Mouse (Mus musculus): Measurements from ENCODE around the gene Akap2. TPM values are rescaled to one million over a fixed set of nuclear protein-coding genes. Genes with fewer than 3 reads are reported as not detected.
A peak's percentile ranks its signal among the peaks of the same experiment; 100 is the strongest.

Akap2 gene
- polyA plus RNA-seq, 1 experiment = 348 TPM

GRCm38 (mm10) chr4:57915216-57915965 lies 197.9 kb downstream of the Akap2 start:
- peak; percentile 68 for DNase-seq
- WGBS = 24% methylated on average over 17 of the region's 17 CpGs
- Histone ChIP-seq H3K4me1 (ENCODE audit: control insufficient read depth, insufficient read depth, low read length) (no peaks in the 10 kb centered on the region; the same call in 1 of the 2 replicates), H3K4me3 (replicated peaks; ENCODE audit: extremely low read depth, low read depth, low read length) (peak overlapping the region; percentile 44)
- TF ChIP-seq POLR2A (IDR thresholded peaks at IDR 0.05; ENCODE audit: borderline replicate concordance, extremely low read depth, low read depth, low read length) (peak; percentile 26; the same call in 1 of the 2 replicates), CTCF (IDR thresholded peaks at IDR 0.05; ENCODE audit: insufficient read depth, low read length) (no peak)

GRCm38 (mm10) chr4:57916201-57916661 lies 198.8 kb downstream of the Akap2 start, which contains the start of gene D630039A03Rik:
Gene D630039A03Rik (minus strand): TSS chr4:57916297.
- 19% methylated on average over 9 of the region's 9 CpGs for WGBS
- no peak for TF ChIP-seq CTCF (IDR thresholded peaks at IDR 0.05; ENCODE audit: insufficient read depth, low read length)
- no peak for TF ChIP-seq POLR2A (IDR thresholded peaks at IDR 0.05; ENCODE audit: borderline replicate concordance, extremely low read depth, low read depth, low read length)
- H3K4me3 ChIP-seq (replicated peaks; ENCODE audit: extremely low read depth, low read depth, low read length) = peak within 1 kb of the TSS; percentile 44
- peak; percentile 57 for DNase-seq
- H3K4me1 ChIP-seq (ENCODE audit: control insufficient read depth, insufficient read depth, low read length) = no peaks in the 10 kb centered on the region; the same call in 1 of the 2 replicates

DNA sequence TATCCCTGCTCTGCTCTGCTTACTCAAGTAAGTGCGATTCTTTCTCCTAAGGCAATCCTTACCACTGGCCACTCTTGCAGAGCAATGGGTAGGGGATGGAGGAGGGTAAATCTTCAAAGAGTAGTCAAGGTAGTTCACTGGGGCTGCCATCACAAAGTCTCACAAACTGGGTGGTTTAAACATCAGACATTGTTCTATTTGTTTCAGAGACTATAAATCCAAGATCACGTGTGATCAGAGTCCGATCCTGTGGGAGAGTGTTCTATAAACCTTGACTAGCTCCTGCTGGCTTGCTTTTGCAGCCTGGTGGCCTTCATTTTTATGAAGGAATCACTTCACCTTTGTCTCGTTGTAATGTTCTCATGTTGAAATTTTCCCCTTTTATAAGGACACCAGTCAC lies 199.3 kb downstream of the Akap2 start:
- 74% methylated on average over 4 of the region's 4 CpGs for WGBS
- no peak for DNase-seq
- Histone ChIP-seq H3K4me3 (replicated peaks; ENCODE audit: extremely low read depth, low read depth, low read length) (no peak overlapping the region), H3K4me1 (ENCODE audit: control insufficient read depth, insufficient read depth, low read length) (no peaks in the 10 kb centered on the region; the same call in 1 of the 2 replicates)
- TF ChIP-seq POLR2A (IDR thresholded peaks at IDR 0.05; ENCODE audit: borderline replicate concordance, extremely low read depth, low read depth, low read length) (no peak), CTCF (IDR thresholded peaks at IDR 0.05; ENCODE audit: insufficient read depth, low read length) (no peak)

GRCm38 (mm10) chr4:57919494-57920423 lies 202.3 kb downstream of the Akap2 start:
- no peak for DNase-seq
- H3K4me3 ChIP-seq (replicated peaks; ENCODE audit: extremely low read depth, low read depth, low read length) = no peak overlapping the region
- no peaks in the 10 kb centered on the region; the same call in 1 of the 2 replicates for H3K4me1 ChIP-seq (ENCODE audit: control insufficient read depth, insufficient read depth, low read length)
- WGBS = 33% methylated on average over 8 of the region's 8 CpGs
- TF ChIP-seq POLR2A (IDR thresholded peaks at IDR 0.05; ENCODE audit: borderline replicate concordance, extremely low read depth, low read depth, low read length) = no peak
- TF ChIP-seq CTCF (IDR thresholded peaks at IDR 0.05; ENCODE audit: insufficient read depth, low read length) = no peak

- DNase-seq = no peak
- Histone ChIP-seq H3K4me3 (replicated peaks; ENCODE audit: extremely low read depth, low read depth, low read length) (no peak overlapping the region), H3K4me1 (ENCODE audit: control insufficient read depth, insufficient read depth, low read length) (no peaks in the 10 kb centered on the region; the same call in 1 of the 2 replicates)
- WGBS = 93% methylated on average over 1 of the region's 1 CpGs
- TF ChIP-seq CTCF (IDR thresholded peaks at IDR 0.05; ENCODE audit: insufficient read depth, low read length) (no peak), POLR2A (IDR thresholded peaks at IDR 0.05; ENCODE audit: borderline replicate concordance, extremely low read depth, low read depth, low read length) (no peak)
These were observed 203.1 kb downstream of the Akap2 start for GRCm38 (mm10) chr4:57920522-57920921.

- WGBS = 48% methylated on average over 5 of the region's 5 CpGs
- DNase-seq = no peak
- no peaks in the 10 kb centered on the region for H3K4me1 ChIP-seq (ENCODE audit: control insufficient read depth, insufficient read depth, low read length)
- no peak for TF ChIP-seq CTCF (IDR thresholded peaks at IDR 0.05; ENCODE audit: insufficient read depth, low read length)
- TF ChIP-seq POLR2A (IDR thresholded peaks at IDR 0.05; ENCODE audit: borderline replicate concordance, extremely low read depth, low read depth, low read length) = no peak
- H3K4me3 ChIP-seq (replicated peaks; ENCODE audit: extremely low read depth, low read depth, low read length) = no peak overlapping the region
These were observed 204.7 kb downstream of the Akap2 start for GRCm38 (mm10) chr4:57922171-57922570.

DNA sequence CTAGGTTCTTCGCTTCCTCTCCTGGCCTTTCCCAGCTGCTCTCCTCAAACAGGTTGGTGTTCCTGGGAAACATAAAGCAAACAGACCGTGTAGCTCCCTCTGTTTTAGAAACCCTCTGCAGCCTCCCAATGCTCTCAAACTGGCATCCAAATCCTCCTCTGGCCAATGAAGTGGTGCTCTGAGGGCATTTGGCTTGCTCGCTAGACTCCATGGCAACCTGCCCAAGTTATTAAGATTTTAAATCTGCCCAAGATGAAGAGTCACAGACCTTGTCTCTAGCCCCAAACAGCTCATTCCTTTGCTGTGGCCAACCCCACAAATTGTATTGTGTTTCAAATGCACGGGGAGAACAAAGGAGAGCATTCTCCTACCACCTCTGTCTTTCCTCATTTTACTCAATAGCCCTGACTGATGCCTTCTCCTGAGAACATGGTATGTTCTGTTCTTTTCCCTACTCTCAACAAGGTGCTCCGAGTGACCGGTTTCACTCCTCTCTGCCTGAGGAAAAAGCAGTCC lies 207.2 kb downstream of the Akap2 start:
- DNase-seq = no peak
- no peak for TF ChIP-seq POLR2A (IDR thresholded peaks at IDR 0.05; ENCODE audit: borderline replicate concordance, extremely low read depth, low read depth, low read length)
- no peak for TF ChIP-seq CTCF (IDR thresholded peaks at IDR 0.05; ENCODE audit: insufficient read depth, low read length)
- H3K4me3 ChIP-seq (replicated peaks; ENCODE audit: extremely low read depth, low read depth, low read length) = no peak overlapping the region
- H3K4me1 ChIP-seq (ENCODE audit: control insufficient read depth, insufficient read depth, low read length) = no peaks in the 10 kb centered on the region
- 63% methylated on average over 6 of the region's 6 CpGs for WGBS

DNA sequence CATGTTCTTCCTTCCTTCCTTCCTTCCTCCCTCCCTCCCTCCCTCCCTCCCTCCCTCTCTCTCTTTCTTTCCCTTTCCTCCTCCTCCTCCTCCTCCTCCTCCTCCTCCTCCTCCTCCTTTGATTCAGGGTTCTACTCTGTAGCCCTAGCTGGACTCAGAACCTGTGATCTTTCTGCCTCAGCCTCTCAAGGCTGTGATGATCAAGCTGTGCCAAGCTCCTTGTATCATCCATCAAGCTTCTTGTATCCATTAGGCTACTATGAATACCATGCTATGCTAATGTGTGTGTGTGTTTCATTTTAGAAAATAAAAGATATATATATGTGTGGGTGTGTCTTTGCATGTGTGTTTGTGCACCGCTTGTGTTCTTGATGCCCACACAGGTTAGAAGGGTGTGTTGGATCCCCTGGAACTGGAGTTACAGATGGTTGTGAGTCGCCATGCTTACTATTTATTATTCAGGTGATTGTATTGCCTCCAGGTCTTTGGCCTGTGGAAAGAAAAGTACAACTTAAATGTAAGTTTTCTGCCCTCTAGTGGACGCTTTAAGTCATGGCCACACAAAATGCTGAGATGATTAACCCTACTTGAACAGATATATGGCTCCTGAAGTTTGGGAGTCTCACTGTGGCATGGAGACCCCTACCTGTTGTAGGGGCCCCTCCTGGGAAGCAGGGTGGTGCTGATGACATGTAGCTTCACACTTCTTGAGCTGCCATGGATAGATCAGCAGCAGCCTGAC lies 210.2 kb downstream of the Akap2 start:
- H3K4me1 ChIP-seq (ENCODE audit: control insufficient read depth, insufficient read depth, low read length) = peaks cover 2% of the 10 kb centered on the region; the same call in 1 of the 2 replicates
- TF ChIP-seq POLR2A (IDR thresholded peaks at IDR 0.05; ENCODE audit: borderline replicate concordance, extremely low read depth, low read depth, low read length) (no peak), CTCF (IDR thresholded peaks at IDR 0.05; ENCODE audit: insufficient read depth, low read length) (peak; percentile 12; the same call in 1 of the 2 replicates)
- WGBS = 29% methylated on average over 3 of the region's 3 CpGs
- DNase-seq = no peak
- no peak overlapping the region for H3K4me3 ChIP-seq (replicated peaks; ENCODE audit: extremely low read depth, low read depth, low read length)
